Mouse (Mus musculus): Measurements from ENCODE around the gene Tbc1d5. TPM values are rescaled to one million over a fixed set of nuclear protein-coding genes. Genes with fewer than 3 reads are reported as not detected.

Gene Tbc1d5
- total RNA-seq, 1 experiment = 3.8 TPM

DNA sequence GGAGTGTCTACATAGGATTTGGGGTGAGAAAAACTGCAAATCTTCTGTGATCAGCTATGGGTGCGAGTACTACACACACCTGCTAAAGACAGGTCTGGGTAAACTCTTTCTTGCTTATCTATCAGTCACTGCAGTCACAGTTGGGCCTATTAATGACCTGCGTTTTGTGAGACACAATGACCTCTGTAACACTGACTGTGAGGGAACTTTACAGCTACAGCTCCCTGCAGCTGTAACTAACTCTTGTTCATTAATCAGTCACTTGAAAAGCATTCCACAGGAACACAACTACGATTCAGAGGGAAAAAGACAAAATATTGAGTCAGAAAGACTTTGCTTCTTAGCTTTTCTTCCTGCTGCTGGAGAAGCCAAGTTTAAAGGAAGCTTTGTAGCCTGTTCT is 325.9 kb downstream of the Tbc1d5 start:
- no peak for TF ChIP-seq MAFK (IDR thresholded peaks at IDR 0.05; ENCODE audit: insufficient read depth, low read depth, low read length)
- TF ChIP-seq CHD2 (IDR thresholded peaks at IDR 0.05; ENCODE audit: low read depth, low read length) = no peak
- no peak for TF ChIP-seq HCFC1 (IDR thresholded peaks at IDR 0.05; ENCODE audit: borderline replicate concordance, insufficient read depth, low read length)
- no peak for TF ChIP-seq ZC3H11A (IDR thresholded peaks at IDR 0.05; ENCODE audit: borderline replicate concordance, low read depth, low read length)
- TF ChIP-seq ZNF384 (IDR thresholded peaks at IDR 0.05; ENCODE audit: low read depth, low read length) = no peak
- Histone ChIP-seq H3K9ac (ENCODE audit: insufficient read depth, low read depth, low read length, poor library complexity, severe bottlenecking) (no peak overlapping the region), H3K9me3 (ENCODE audit: control insufficient read depth, insufficient read depth, low read depth, low read length) (no peaks in the 10 kb centered on the region), H3K4me3 (ENCODE audit: insufficient read depth in 1 of 2, low read depth in 1 of 2, low read length in 2 of 2, poor library complexity in 1 of 2, severe bottlenecking in 1 of 2) (no peak overlapping the region), H3K27ac (ENCODE audit: insufficient read depth, low read depth, low read length, poor library complexity, severe bottlenecking) (no peak overlapping the region), H3K4me1 (ENCODE audit: control insufficient read depth in 2 of 2, insufficient read depth in 2 of 2, low read length in 2 of 2, poor library complexity in 1 of 2) (no peaks in the 10 kb centered on the region), H3K36me3 (ENCODE audit: control insufficient read depth, insufficient read depth, low read length, poor library complexity, severe bottlenecking) (no peaks in the 10 kb centered on the region)
- no peak for DNase-seq (ENCODE audit: low read depth, low spot score)
- in situ Hi-C loops (cut with MboI; ENCODE audit: low sequenced_read_pairs in 2 of 2, unreplicated experiment in 2 of 2) = no loop called here

DNA sequence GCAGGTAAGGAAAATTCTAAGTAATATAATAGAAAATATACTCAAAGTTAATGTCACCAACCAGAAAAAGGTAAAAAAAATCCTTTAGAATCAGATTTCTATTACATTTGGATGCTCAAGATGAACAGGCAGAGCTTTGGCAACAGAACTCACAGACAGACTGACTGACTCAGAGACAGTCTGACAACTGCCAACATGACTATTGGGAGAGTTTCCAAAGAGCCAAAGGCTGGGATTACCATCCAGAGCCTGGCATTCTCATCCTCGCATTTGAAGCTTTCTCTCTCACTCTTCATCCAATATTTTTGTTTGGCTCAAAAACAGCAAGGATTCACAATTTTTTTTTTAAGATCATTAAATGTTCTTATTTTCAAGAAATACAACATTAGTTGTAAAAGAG is 327.8 kb downstream of the Tbc1d5 start:
- H3K9me3 ChIP-seq (ENCODE audit: control insufficient read depth, insufficient read depth, low read depth, low read length) = no peaks in the 10 kb centered on the region
- DNase-seq (ENCODE audit: low read depth, low spot score) = no peak
- no peak overlapping the region for H3K27ac ChIP-seq (ENCODE audit: insufficient read depth, low read depth, low read length, poor library complexity, severe bottlenecking)
- no peaks in the 10 kb centered on the region for H3K4me1 ChIP-seq (ENCODE audit: control insufficient read depth in 2 of 2, insufficient read depth in 2 of 2, low read length in 2 of 2, poor library complexity in 1 of 2)
- no peak overlapping the region for H3K9ac ChIP-seq (ENCODE audit: insufficient read depth, low read depth, low read length, poor library complexity, severe bottlenecking)
- in situ Hi-C loops (cut with MboI; ENCODE audit: low sequenced_read_pairs in 2 of 2, unreplicated experiment in 2 of 2) = no loop called here
- TF ChIP-seq CHD2 (IDR thresholded peaks at IDR 0.05; ENCODE audit: low read depth, low read length) (no peak), HCFC1 (IDR thresholded peaks at IDR 0.05; ENCODE audit: borderline replicate concordance, insufficient read depth, low read length) (no peak), ZNF384 (IDR thresholded peaks at IDR 0.05; ENCODE audit: low read depth, low read length) (no peak), MAFK (IDR thresholded peaks at IDR 0.05; ENCODE audit: insufficient read depth, low read depth, low read length) (no peak), ZC3H11A (IDR thresholded peaks at IDR 0.05; ENCODE audit: borderline replicate concordance, low read depth, low read length) (no peak)
- H3K4me3 ChIP-seq (ENCODE audit: insufficient read depth in 1 of 2, low read depth in 1 of 2, low read length in 2 of 2, poor library complexity in 1 of 2, severe bottlenecking in 1 of 2) = no peak overlapping the region
- H3K36me3 ChIP-seq (ENCODE audit: control insufficient read depth, insufficient read depth, low read length, poor library complexity, severe bottlenecking) = no peaks in the 10 kb centered on the region

DNA sequence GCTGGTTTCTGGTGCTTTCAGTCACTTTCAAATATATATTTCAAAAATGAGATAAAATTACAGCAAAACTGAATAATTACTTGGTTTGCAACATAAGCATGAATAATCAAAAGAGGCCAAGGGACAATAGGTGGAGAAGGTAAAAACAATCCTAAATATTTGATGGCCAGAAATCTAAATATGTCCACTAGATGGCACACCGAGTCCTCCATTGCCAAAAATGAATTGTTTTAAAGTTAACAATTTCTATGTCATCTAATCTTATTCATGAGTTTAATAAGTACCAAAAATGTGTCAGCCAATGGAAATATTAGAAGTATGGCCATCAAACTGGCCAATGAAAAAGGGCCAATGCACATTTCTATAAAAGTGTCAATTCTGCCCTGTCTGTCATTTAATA is 365.1 kb downstream of the Tbc1d5 start:
- no peak for TF ChIP-seq MAFK (IDR thresholded peaks at IDR 0.05; ENCODE audit: insufficient read depth, low read depth, low read length)
- TF ChIP-seq ZC3H11A (IDR thresholded peaks at IDR 0.05; ENCODE audit: borderline replicate concordance, low read depth, low read length) = no peak
- no peak for TF ChIP-seq CHD2 (IDR thresholded peaks at IDR 0.05; ENCODE audit: low read depth, low read length)
- TF ChIP-seq ZNF384 (IDR thresholded peaks at IDR 0.05; ENCODE audit: low read depth, low read length) = no peak
- no peak for TF ChIP-seq HCFC1 (IDR thresholded peaks at IDR 0.05; ENCODE audit: borderline replicate concordance, insufficient read depth, low read length)
- DNase-seq (ENCODE audit: low read depth, low spot score) = no peak
- no peaks in the 10 kb centered on the region for H3K9me3 ChIP-seq (ENCODE audit: control insufficient read depth, insufficient read depth, low read depth, low read length)
- no peaks in the 10 kb centered on the region for H3K36me3 ChIP-seq (ENCODE audit: control insufficient read depth, insufficient read depth, low read length, poor library complexity, severe bottlenecking)
- in situ Hi-C loops (cut with MboI; ENCODE audit: low sequenced_read_pairs in 2 of 2, unreplicated experiment in 2 of 2) = no loop called here
- H3K4me1 ChIP-seq (ENCODE audit: control insufficient read depth in 2 of 2, insufficient read depth in 2 of 2, low read length in 2 of 2, poor library complexity in 1 of 2) = no peaks in the 10 kb centered on the region
- no peak overlapping the region for H3K4me3 ChIP-seq (ENCODE audit: insufficient read depth in 1 of 2, low read depth in 1 of 2, low read length in 2 of 2, poor library complexity in 1 of 2, severe bottlenecking in 1 of 2)
- no peak overlapping the region for H3K27ac ChIP-seq (ENCODE audit: insufficient read depth, low read depth, low read length, poor library complexity, severe bottlenecking)
- H3K9ac ChIP-seq (ENCODE audit: insufficient read depth, low read depth, low read length, poor library complexity, severe bottlenecking) = no peak overlapping the region

DNA sequence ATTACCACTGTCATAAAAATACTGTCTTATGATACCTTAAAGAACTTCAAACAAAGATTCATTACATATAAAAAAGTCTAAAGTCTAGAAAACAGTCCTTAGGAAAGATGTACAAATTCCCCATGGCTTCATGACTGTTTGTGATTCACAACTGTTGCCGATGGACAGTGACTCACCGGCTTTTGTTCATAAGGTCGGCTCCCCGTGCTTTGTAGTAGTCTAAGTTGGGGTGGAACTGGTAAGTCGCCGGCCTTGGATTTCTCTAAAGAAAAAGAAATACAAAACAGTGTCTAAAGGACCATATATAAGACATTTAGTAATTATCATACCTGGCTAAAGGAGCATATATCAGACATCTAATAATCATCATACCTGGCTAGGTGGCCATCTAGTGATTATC is 365.6 kb downstream of the Tbc1d5 start:
- no peak overlapping the region for H3K9ac ChIP-seq (ENCODE audit: insufficient read depth, low read depth, low read length, poor library complexity, severe bottlenecking)
- no peak for TF ChIP-seq ZNF384 (IDR thresholded peaks at IDR 0.05; ENCODE audit: low read depth, low read length)
- TF ChIP-seq MAFK (IDR thresholded peaks at IDR 0.05; ENCODE audit: insufficient read depth, low read depth, low read length) = no peak
- TF ChIP-seq CHD2 (IDR thresholded peaks at IDR 0.05; ENCODE audit: low read depth, low read length) = no peak
- TF ChIP-seq HCFC1 (IDR thresholded peaks at IDR 0.05; ENCODE audit: borderline replicate concordance, insufficient read depth, low read length) = no peak
- no peak for TF ChIP-seq ZC3H11A (IDR thresholded peaks at IDR 0.05; ENCODE audit: borderline replicate concordance, low read depth, low read length)
- H3K27ac ChIP-seq (ENCODE audit: insufficient read depth, low read depth, low read length, poor library complexity, severe bottlenecking) = no peak overlapping the region
- no peaks in the 10 kb centered on the region for H3K9me3 ChIP-seq (ENCODE audit: control insufficient read depth, insufficient read depth, low read depth, low read length)
- no peaks in the 10 kb centered on the region for H3K4me1 ChIP-seq (ENCODE audit: control insufficient read depth in 2 of 2, insufficient read depth in 2 of 2, low read length in 2 of 2, poor library complexity in 1 of 2)
- in situ Hi-C loops (cut with MboI; ENCODE audit: low sequenced_read_pairs in 2 of 2, unreplicated experiment in 2 of 2) = no loop called here
- no peaks in the 10 kb centered on the region for H3K36me3 ChIP-seq (ENCODE audit: control insufficient read depth, insufficient read depth, low read length, poor library complexity, severe bottlenecking)
- H3K4me3 ChIP-seq (ENCODE audit: insufficient read depth in 1 of 2, low read depth in 1 of 2, low read length in 2 of 2, poor library complexity in 1 of 2, severe bottlenecking in 1 of 2) = no peak overlapping the region
- no peak for DNase-seq (ENCODE audit: low read depth, low spot score)

DNA sequence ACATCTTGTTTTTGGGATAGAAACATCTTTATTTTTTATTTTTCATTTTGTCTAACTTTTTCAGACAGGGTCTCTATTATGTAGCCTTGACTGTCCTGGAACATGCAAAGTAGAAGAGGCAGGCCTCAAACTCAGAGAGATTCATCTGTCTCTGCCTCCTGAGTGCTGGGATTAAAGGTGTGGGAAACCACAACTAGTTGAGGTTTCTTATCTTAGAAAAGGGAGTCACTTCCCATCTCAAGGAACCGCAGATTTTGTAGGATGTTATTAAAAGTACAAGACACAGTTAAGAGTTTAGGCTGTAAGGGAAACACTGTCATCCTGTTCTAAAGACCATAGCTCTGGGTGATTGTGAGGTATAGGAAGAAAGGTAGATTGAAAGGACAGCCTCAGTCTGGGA is 373.5 kb downstream of the Tbc1d5 start:
- no peak overlapping the region for H3K27ac ChIP-seq (ENCODE audit: insufficient read depth, low read depth, low read length, poor library complexity, severe bottlenecking)
- in situ Hi-C loops (cut with MboI; ENCODE audit: low sequenced_read_pairs in 2 of 2, unreplicated experiment in 2 of 2) = no loop called here

More for the DNA sequence above, 373.5 kb downstream of the Tbc1d5 start:
- no peaks in the 10 kb centered on the region for H3K36me3 ChIP-seq (ENCODE audit: control insufficient read depth, insufficient read depth, low read length, poor library complexity, severe bottlenecking)
- H3K9ac ChIP-seq (ENCODE audit: insufficient read depth, low read depth, low read length, poor library complexity, severe bottlenecking) = no peak overlapping the region
- no peaks in the 10 kb centered on the region for H3K9me3 ChIP-seq (ENCODE audit: control insufficient read depth, insufficient read depth, low read depth, low read length)
- DNase-seq (ENCODE audit: low read depth, low spot score) = no peak
- TF ChIP-seq HCFC1 (IDR thresholded peaks at IDR 0.05; ENCODE audit: borderline replicate concordance, insufficient read depth, low read length) (no peak), MAFK (IDR thresholded peaks at IDR 0.05; ENCODE audit: insufficient read depth, low read depth, low read length) (no peak), ZC3H11A (IDR thresholded peaks at IDR 0.05; ENCODE audit: borderline replicate concordance, low read depth, low read length) (no peak), CHD2 (IDR thresholded peaks at IDR 0.05; ENCODE audit: low read depth, low read length) (no peak), ZNF384 (IDR thresholded peaks at IDR 0.05; ENCODE audit: low read depth, low read length) (no peak)
- no peaks in the 10 kb centered on the region for H3K4me1 ChIP-seq (ENCODE audit: control insufficient read depth in 2 of 2, insufficient read depth in 2 of 2, low read length in 2 of 2, poor library complexity in 1 of 2)
- no peak overlapping the region for H3K4me3 ChIP-seq (ENCODE audit: insufficient read depth in 1 of 2, low read depth in 1 of 2, low read length in 2 of 2, poor library complexity in 1 of 2, severe bottlenecking in 1 of 2)
